7 mouse cellular contexts compared by ENCODE assay signal in genomic region chr9:120936351-120936750, GRCm38 (mm10). TPM values are rescaled to one million over a fixed set of nuclear protein-coding genes. Genes with fewer than 3 reads are reported as not detected.
DNase-seq lines count a peak whose midpoint lies in the region; ATAC-seq lines count a peak whose summit lies in the region.

No protein-coding gene starts in this region.

- H3K4me3 ChIP-seq in heart, embryonic 15.5 days = peak overlapping the region; percentile 95
- peak overlapping the region; percentile 95 for H3K4me3 ChIP-seq in lung, embryonic 15.5 days

- H3K36me3 ChIP-seq in heart, embryonic 15.5 days = no peaks in the 10 kb centered on the region
- peaks cover 10% of the 10 kb centered on the region; the same call in 1 of the 2 replicates for H3K36me3 ChIP-seq in lung, embryonic 15.5 days

- no peak overlapping the region for H3K27ac ChIP-seq in heart, embryonic 15.5 days
- H3K27ac ChIP-seq in lung, embryonic 15.5 days = no peak overlapping the region

- no peak for ATAC-seq in heart, embryonic 15.5 days (replicated peaks; ENCODE audit: insufficient number of reproducible peaks, insufficient read depth, low FRiP score, low read depth)
- ATAC-seq in lung, embryonic 15.5 days (ENCODE audit: borderline replicate concordance, extremely low read depth, low FRiP score, low TSS enrichment) = no peak

- H3K9me3 ChIP-seq in heart, embryonic 15.5 days (replicated peaks) = no peaks in the 10 kb centered on the region
- no peaks in the 10 kb centered on the region for H3K9me3 ChIP-seq in lung, embryonic 15.5 days

- H3K4me1 ChIP-seq in heart, embryonic 15.5 days (replicated peaks) = peaks cover 68% of the 10 kb centered on the region
- H3K4me1 ChIP-seq in lung, embryonic 15.5 days = peaks cover 61% of the 10 kb centered on the region

- peak overlapping the region; percentile 95; the same call in 1 of the 2 replicates for H3K9ac ChIP-seq in heart, embryonic 15.5 days
- H3K9ac ChIP-seq in lung, embryonic 15.5 days = peak overlapping the region; percentile 18

- peak overlapping the region; percentile 68 for H3K4me2 ChIP-seq in heart, embryonic 15.5 days
- H3K4me2 ChIP-seq in lung, embryonic 15.5 days = peak overlapping the region; percentile 67

- no peaks in the 10 kb centered on the region for H3K27me3 ChIP-seq in heart, embryonic 15.5 days
- H3K27me3 ChIP-seq in lung, embryonic 15.5 days = no peaks in the 10 kb centered on the region

- DNase-seq in NIH3T3 (ENCODE audit: low read depth) = peak; percentile 83
- peak; percentile 47 for DNase-seq in c-Kit-negative CD71-positive TER-119-positive erythroid progenitor cells, embryonic 14.5 days (ENCODE audit: low read depth, low spot score)
- DNase-seq in fibroblast of lung, adult 2 months (ENCODE audit: low read depth) = peak; percentile 66
- DNase-seq in kidney, postnatal 25 days = peak; percentile 69 to 85
- DNase-seq in retina, postnatal 1 day = peak; percentile 79

- WGBS in heart, embryonic 15.5 days = 16% methylated on average over 8 of the region's 8 CpGs
- WGBS in lung, embryonic 15.5 days = 8% methylated on average over 8 of the region's 8 CpGs

RNA-seq across cellular contexts. Expression of gene Ctnnb1, which starts 7.3 kb away (rescaled TPM):
- 284 and 370 TPM in 2 replicates for polyA plus RNA-seq in heart, embryonic 15.5 days (2015; fragmentation: Nextera tagmentation; extraction: Ambion mirVana)
- polyA plus RNA-seq in lung, embryonic 15.5 days (2015; fragmentation: Nextera tagmentation; extraction: Ambion mirVana) = 552 and 563 TPM in 2 replicates
